Mouse (Mus musculus) limb, embryonic 14.5 days (tissue): Measurements from ENCODE around the gene Timm8a1. TPM values are rescaled to one million over a fixed set of nuclear protein-coding genes. Genes with fewer than 3 reads are reported as not detected.

ENCODE experiments used
- ATAC-seq: fragments of 200-750 bp; cut with Nextera tagmentation; 2 replicates; pipeline ENCODE4 v1.8.0; 2017; ENCODE audit warnings: low read depth, moderate number of reproducible peaks, moderate TSS enrichment; ENCODE audit not compliant: low FRiP score
- DNase-seq: peaks from one replicate; pipeline ENCODE4 v3.0.0-alpha.2; 2015; ENCODE audit warnings: low spot score
- H3K27ac ChIP-seq: fragments of 300-500 bp; sonication (generic); replicated peaks from 2 replicates; pipeline ENCODE4 v1.5.1; 2014; ENCODE audit warnings: low read depth, mild to moderate bottlenecking, low read length, moderate library complexity, mixed read lengths
- H3K27me3 ChIP-seq: fragments of 300-500 bp; sonication (generic); 2 replicates; pipeline ENCODE4 v1.6.1; 2014; ENCODE audit warnings: low read length, mixed read lengths; ENCODE audit not compliant: control insufficient read depth, insufficient read depth
- H3K36me3 ChIP-seq: fragments of 300-500 bp; sonication (generic); 2 replicates; pipeline ENCODE4 v1.6.1; 2014; ENCODE audit warnings: mild to moderate bottlenecking, low read length, moderate library complexity, mixed read lengths; ENCODE audit not compliant: control insufficient read depth, insufficient read depth
- H3K4me1 ChIP-seq: fragments of 300-500 bp; sonication (generic); 2 replicates; pipeline ENCODE4 v1.6.1; 2014; ENCODE audit warnings: antibody characterized with exemption, low read length, mixed read lengths; ENCODE audit not compliant: control insufficient read depth, insufficient read depth
- H3K4me2 ChIP-seq: fragments of 300-500 bp; sonication (generic); replicated peaks from 2 replicates; pipeline ENCODE4 v1.6.1; 2014; ENCODE audit warnings: low read depth, mild to moderate bottlenecking, low read length, moderate library complexity; ENCODE audit not compliant: severe bottlenecking
- H3K4me3 ChIP-seq: fragments of 300-500 bp; sonication (generic); replicated peaks from 2 replicates; pipeline ENCODE4 v1.5.1; 2014; ENCODE audit warnings: low read length
- H3K9ac ChIP-seq: fragments of 300-500 bp; sonication (generic); 2 replicates; pipeline ENCODE4 v1.6.1; 2014; ENCODE audit warnings: mild to moderate bottlenecking, low read depth, low read length, moderate library complexity; ENCODE audit not compliant: severe bottlenecking
- H3K9me3 ChIP-seq: fragments of 300-500 bp; sonication (generic); 2 replicates; pipeline ENCODE4 v1.6.1; 2016; ENCODE audit warnings: low read length; ENCODE audit not compliant: control insufficient read depth
- POLR2A ChIP-seq: fragments of 200-500 bp; IDR thresholded peaks from 2 replicates; pipeline ENCODE4 v1.8.0; 2012; ENCODE audit warnings: inconsistent platforms, mild to moderate bottlenecking, moderate library complexity, borderline replicate concordance; ENCODE audit not compliant: insufficient read depth, insufficient read length; ENCODE audit errors: extremely low read depth
- WGBS: fragments of 180-500 bp; shearing (Covaris S2); extraction: QIAGEN DNeasy Blood & Tissue Kit; methylation state at CpG from one replicate; pipeline ENCODE4 v1.1.7; 2014; 5-methylcytosine and 5-hydroxymethylcytosine counted together
- polyA plus RNA-seq, 2 experiments: library from polyadenylated mRNA; depleted of rRNA in 1 of 2; stranded (reverse) in 1 of 2; unstranded in 1 of 2; fragments of >200 nt; fragmentation: Nextera tagmentation in 1 of 2; extraction: Ambion mirVana in 1 of 2; gene quantifications; 2 replicates each; pipeline versions ENCODE4 v1.2.1 to v1.2.3; 2012 to 2014

The Timm8a1 gene
- 11.7 and 16.2 TPM in 2 replicates for polyA plus RNA-seq (2012; rRNA removed)
- 66.2 and 67.1 TPM in 2 replicates for polyA plus RNA-seq (2014; fragmentation: Nextera tagmentation; extraction: Ambion mirVana)

DNA sequence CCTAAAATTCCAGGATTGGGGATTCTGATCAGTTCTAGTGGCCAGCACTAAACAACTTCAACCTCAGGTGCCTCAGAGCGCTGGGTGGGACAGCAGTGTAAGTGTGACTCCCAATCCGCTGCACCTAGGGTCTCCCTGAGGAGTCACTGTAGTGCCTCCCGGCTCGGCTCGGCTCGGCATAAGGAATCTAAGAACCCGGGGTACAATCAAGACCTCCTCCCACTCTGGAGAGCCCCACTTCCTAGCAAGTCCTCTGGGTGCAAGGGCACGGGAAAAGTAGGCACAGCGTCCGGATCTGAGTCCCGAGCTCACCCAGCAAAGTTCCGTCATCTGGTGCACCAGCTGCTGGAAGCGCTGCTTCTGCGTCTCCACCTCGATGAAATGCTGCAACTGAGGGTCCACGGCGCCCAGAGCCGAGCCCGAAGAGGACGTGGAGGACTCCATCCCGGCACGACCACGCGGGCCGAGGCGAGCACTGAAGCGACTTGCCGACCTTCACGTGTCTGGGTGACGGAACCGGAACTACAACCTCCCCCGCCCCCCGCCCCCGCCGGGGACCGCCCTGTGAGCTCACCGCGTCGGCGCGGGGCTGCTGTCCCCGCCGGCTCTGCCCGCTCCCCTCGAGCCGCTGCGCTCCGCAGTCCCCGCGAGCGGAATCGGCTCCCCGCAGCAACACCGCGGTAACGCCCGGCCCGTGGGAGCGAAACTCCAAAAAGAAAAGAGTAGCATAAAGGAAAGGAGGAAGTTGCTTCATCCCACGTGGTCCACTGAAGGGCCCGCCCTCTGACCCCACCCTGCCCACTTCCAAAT lies at the start of gene Timm8a1:
TSS of gene Timm8a1 (minus strand) at position 721 of the 810 bp plus-strand sequence.
- 9% methylated on average over 24 of the region's 61 CpGs for WGBS
- DNase-seq (peak; percentile 52), ATAC-seq (peak; percentile 93)
- Histone ChIP-seq H3K9me3 (no peaks in the 10 kb centered on the region), H3K4me3 (peak within 1 kb of the TSS; percentile 47), H3K27ac (peak within 1 kb of the TSS; percentile 83), H3K9ac (peak within 1 kb of the TSS; percentile 58), H3K4me2 (peak within 1 kb of the TSS; percentile 52), H3K27me3 (no peaks in the 10 kb centered on the region), H3K36me3 (no peaks in the 10 kb centered on the region), H3K4me1 (no peaks in the 10 kb centered on the region)
- no peak for TF ChIP-seq POLR2A

DNA sequence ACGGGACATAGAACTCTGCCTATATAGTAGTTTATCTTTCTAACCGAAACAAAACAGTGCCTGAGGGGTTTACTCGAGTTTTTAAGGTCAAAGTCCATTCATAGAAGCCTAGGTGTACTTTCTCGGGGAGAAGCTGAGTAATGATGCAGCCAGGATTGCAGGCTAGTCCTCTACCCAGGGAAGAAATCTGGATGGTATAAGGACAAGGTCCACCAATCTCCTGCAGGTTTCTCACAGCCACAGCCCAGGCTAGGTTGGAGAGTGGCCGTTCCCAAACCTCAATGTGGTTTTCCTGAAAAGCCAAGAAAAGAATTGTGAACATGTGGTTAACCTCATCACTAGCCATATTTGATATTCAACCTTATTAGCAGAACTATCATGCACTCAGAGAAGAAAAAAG lies 48.2 kb upstream of the Timm8a1 start:
- DNase-seq: no peak
- Histone ChIP-seq H3K27me3 (no peaks in the 10 kb centered on the region), H3K36me3 (peaks cover 12% of the 10 kb centered on the region), H3K4me2 (no peak overlapping the region), H3K9ac (no peak overlapping the region), H3K27ac (no peak overlapping the region), H3K4me1 (no peaks in the 10 kb centered on the region), H3K9me3 (no peaks in the 10 kb centered on the region), H3K4me3 (no peak overlapping the region)
- ATAC-seq: no peak
- TF ChIP-seq POLR2A: no peak
- 51% methylated on average over 5 of the region's 5 CpGs for WGBS

DNA sequence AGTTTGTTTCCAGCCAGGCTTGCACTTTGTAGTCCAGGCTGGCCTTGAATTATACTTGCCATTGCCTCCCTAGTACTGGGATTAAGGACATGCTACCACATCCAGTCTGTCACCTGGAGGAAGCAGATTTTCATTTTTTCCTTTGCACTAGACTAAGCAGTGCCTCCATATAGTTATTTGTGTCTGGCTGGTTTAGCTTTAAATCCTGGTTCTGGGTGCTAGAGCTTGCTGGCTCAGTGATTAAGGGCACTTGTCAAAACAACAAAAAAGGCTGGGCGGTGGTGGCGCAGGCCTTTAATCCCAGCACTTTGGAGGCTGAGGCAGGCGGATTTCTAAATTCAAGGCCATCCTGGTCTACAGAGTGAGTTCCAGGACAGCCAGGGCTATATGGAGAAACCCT lies 47.3 kb upstream of the Timm8a1 start:
- no peaks in the 10 kb centered on the region for H3K27me3 ChIP-seq
- peaks cover 12% of the 10 kb centered on the region for H3K36me3 ChIP-seq
- no peaks in the 10 kb centered on the region for H3K9me3 ChIP-seq
- no peaks in the 10 kb centered on the region for H3K4me1 ChIP-seq
- ATAC-seq (no peak), DNase-seq (no peak)
- no peak overlapping the region for H3K4me2 ChIP-seq
- no peak overlapping the region for H3K4me3 ChIP-seq
- H3K27ac ChIP-seq: no peak overlapping the region
- TF ChIP-seq POLR2A: no peak
- no peak overlapping the region for H3K9ac ChIP-seq
- WGBS: 93% methylated on average over 3 of the region's 3 CpGs

DNA sequence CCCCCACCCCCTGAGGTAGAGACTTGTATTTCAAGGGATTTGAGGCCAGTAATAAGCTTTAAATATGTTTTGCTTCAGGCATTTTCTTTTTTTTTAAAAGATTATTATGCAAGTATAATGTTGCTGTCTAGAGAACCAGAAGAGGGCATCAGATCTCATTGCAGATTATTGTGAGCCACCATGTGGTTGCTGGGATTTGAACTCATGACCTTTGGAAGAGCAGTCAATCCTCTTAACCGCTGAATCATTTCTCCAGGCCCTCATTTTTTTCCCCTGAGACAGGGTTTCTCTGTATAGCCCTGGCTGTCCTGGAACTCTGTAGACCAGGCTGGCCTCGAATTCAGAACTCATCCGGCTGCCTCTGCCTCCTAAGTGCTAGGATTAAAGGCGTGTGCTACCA lies 46.6 kb upstream of the Timm8a1 start:
- Histone ChIP-seq H3K9me3 (no peaks in the 10 kb centered on the region), H3K4me2 (no peak overlapping the region), H3K4me3 (no peak overlapping the region), H3K27me3 (no peaks in the 10 kb centered on the region), H3K27ac (no peak overlapping the region), H3K4me1 (no peaks in the 10 kb centered on the region), H3K36me3 (peaks cover 12% of the 10 kb centered on the region), H3K9ac (no peak overlapping the region)
- DNase-seq (no peak), ATAC-seq (no peak)
- TF ChIP-seq POLR2A: no peak
- 78% methylated on average over 4 of the region's 4 CpGs for WGBS

DNA sequence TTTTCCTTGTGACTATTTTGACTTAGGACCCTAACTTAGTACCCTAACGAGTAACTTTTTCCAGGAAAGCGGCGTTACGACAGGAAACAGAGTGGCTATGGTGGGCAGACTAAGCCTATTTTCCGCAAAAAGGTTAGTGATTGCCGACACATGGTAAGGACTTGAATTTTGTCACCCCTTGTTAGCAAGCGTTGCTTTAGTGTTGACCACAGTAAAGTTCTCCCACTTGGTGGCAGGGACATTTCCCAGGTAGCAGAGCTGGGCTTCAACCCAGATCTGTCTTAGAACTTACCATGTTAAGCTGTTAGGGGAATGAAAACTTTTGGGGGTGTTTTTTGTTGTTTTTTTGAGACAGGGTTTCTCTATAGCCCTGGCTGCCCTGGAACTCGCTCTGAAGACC lies 44.8 kb upstream of the Timm8a1 start:
- Histone ChIP-seq H3K27ac (no peak overlapping the region), H3K4me3 (peak overlapping the region; percentile 48), H3K9me3 (no peaks in the 10 kb centered on the region), H3K36me3 (peaks cover 12% of the 10 kb centered on the region), H3K9ac (peak overlapping the region; percentile 70), H3K27me3 (no peaks in the 10 kb centered on the region), H3K4me2 (peak overlapping the region; percentile 58), H3K4me1 (no peaks in the 10 kb centered on the region)
- no peak for TF ChIP-seq POLR2A
- DNase-seq: no peak
- 34% methylated on average over 8 of the region's 8 CpGs for WGBS
- no peak for ATAC-seq
